Mouse (Mus musculus): ENCODE results near the gene Hlcs.
"Not testable (repeated sequence)": the region's sequence is repeated elsewhere in the genome, so short reads cannot be mapped to it uniquely, and the experiment has no call there.

The Hlcs gene

GRCm38 (mm10) chr16:94313229-94314030 is at the start of gene Hlcs:
TSS of gene Hlcs (minus strand) at chr16:94313571.
- DNase-seq (ENCODE audit: low spot score), result peak; percentile 97

DNA sequence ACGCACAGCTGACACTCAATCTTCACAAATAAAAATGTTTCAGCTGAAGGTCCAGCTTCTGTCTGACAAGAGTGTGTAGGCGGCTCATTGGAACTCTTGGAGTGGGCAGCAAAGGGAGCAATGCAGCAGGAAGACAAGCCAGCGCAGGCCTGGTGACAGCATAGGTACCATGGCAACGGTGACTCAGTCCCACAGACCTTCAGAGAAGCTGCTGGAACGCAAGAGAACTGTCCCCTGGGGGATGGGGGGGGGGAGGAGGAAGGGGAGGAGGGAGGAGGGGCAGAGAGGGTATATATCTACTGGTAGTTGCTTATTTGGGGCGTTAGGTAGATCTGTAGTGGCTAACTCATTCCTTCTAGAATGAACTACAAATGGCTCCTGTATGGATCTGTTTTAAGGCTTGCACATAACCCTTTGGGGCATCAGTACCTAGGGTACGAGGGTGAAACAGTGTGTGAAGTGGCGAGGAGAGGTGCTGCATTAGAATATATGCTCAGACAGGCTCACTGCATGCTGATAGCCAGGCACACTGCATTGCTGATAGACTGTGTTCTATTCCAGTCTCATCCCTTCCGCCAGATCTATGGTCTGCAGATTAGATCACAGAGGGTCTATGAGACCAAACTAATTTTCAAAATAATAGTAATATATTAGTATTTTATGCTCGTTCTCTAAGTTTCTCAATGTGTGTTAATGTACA is 49.0 kb upstream of the Hlcs start:
- no peak for DNase-seq (ENCODE audit: low spot score)

DNA sequence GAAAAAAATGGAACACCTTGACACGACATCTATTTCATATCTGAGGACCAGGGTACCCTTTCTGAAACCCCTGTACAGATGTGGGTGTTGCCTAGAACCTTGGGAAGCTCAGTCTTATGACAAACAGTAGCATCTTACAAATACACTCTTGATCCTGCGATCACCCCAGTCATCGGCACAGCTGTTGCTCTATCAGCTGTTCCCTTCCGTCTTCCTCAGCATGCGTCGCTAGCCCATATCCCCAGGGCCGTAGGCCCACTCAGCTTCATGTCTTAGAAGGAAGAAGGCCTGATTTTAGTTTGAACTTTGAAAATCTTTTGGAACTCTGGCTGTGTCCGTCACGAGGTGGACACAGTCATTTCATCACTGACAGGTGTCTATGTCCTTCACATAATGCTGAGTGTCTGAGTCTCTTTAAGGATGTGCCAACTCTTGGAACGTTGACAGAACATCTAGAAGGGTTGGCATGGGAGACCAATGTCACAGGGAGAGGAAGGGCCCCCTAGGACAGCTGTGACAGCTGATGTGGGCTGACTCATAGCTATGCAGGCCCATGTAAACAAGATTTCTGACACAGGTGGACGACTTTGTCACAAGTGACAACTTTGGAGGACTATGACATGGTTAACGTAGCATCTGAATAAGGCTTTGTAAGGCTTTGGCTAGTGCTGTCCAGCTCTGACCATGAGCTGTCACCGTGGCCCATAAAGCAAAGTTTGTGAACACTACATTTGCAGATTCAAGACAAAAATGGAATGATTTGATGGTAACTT is 47.4 kb upstream of the Hlcs start:
- no peak for DNase-seq (ENCODE audit: low spot score)

GRCm38 (mm10) chr16:94358091-94358490 is 44.7 kb upstream of the Hlcs start:
- no peak for DNase-seq (ENCODE audit: low spot score)

- DNase-seq (ENCODE audit: low spot score), result no peak
These were observed 43.6 kb upstream of the Hlcs start for GRCm38 (mm10) chr16:94356776-94357494.

GRCm38 (mm10) chr16:94356046-94356445 is 42.7 kb upstream of the Hlcs start:
- DNase-seq (ENCODE audit: low spot score), result no peak

DNA sequence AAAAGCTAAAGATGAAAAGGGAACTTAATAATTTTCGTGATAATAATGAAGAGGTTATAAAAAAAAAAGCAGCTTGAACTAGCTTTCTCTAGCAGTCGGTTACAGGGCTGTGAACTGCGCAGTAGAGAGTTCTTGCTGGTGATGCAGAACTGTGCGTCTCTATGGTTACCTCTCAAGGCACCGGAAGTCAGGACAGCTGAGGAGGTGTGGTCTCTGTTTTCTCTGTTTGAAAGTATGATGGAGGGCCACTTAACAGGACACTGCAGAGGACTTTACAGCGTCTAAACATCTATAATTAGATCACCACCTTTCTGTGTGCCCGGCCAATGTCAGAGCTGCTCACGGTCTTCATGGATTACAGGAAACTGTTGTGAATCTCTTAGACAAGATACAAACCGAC is 41.1 kb upstream of the Hlcs start:
- DNase-seq (ENCODE audit: low spot score), result no peak

- no peak for DNase-seq (ENCODE audit: low spot score)
These were observed 36.9 kb upstream of the Hlcs start for GRCm38 (mm10) chr16:94350287-94350677.

GRCm38 (mm10) chr16:94349588-94350286 is 36.4 kb upstream of the Hlcs start:
- no peak for DNase-seq (ENCODE audit: low spot score)

DNA sequence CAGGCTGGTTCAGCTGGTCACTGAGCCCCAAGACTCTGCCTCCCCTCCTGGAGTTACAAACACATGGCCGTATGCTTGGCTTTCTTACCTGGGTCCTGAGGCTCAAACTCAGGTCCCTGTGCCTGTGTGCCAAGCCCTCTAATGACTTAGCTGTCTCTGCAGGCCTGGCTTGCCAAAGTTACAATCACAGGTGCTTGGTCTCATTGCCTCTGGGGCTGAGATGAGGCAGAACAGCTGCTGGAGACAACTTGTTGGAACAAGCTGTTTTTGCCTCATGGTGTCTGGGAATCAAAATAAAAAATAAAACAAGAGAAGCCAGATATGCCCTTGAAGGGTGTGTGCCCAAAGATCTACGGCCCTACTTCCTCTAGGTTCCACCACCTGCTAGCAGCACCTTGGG is 35.4 kb upstream of the Hlcs start:
- DNase-seq (ENCODE audit: low spot score), result no peak

- no peak for DNase-seq (ENCODE audit: low spot score)
These were observed 33.8 kb upstream of the Hlcs start for GRCm38 (mm10) chr16:94347080-94347731.

DNA sequence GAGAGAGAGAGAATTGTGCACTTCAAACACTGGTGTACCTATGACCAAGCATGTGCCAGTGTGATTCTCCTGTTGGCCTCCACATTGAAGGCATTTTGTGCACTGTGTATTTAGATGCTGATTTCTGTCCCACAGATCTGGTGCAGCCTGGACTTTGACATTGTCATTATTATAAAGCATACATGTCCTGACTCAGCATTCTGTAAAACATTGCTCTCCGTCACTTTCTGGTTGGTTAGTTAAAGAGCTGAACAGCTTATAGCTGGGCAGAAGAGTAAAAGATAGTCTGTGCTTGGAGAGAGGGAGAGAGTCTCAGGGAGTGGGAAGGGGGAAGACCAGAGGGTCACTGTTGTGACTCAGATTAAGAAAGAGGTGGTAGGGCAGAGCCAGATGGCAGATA is 32.4 kb upstream of the Hlcs start:
- no peak for DNase-seq (ENCODE audit: low spot score)

DNA sequence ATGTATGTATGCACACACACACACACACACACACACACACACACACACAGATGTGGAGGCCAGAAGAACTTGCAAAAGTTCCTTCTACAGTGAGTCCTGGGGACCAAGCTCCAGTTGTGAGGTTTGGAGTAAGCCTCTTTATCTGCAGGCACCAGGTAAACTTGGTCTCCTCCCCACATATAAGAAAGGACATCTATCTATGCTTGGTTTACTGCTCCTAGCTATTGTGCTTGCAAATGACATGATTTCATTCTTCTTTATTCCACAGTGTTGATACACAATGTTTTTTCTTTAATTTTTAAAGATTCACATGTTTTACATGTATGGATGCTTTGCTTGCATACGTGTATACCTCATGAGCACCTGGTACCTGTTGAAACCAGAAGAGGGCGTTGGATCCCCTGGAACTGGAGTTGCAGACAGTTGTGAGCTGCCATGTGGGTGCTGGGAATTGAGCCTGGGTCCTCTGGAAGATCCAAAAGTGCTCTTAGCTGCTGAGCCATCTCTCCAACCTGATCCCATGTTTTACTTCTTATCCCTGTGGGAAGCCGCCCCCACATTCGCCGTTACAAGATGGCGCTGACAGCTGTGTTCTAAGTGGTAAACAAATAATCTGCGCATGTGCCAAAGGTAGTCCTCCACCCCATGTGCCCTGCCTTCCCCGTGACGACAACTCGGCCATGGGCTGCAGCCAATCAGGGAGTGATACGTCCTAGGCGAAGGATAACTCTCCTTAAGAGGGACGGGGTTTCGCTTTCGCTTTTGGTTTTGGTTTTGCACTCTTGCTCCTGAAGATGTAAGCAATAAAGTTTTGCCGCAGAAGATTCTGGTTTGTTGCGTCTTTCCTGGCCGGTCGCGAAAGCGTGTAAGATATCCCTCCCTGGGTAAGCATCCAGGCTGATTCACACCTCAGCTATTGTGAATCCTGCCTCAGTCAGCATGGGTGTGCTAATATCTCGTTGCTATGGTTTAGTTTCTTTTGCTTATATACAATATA is 26.1 kb upstream of the Hlcs start:
- not testable (repeated sequence) for DNase-seq (ENCODE audit: low spot score)

GRCm38 (mm10) chr16:94335656-94336055 is 22.3 kb upstream of the Hlcs start:
- DNase-seq (ENCODE audit: low spot score), result no peak

DNA sequence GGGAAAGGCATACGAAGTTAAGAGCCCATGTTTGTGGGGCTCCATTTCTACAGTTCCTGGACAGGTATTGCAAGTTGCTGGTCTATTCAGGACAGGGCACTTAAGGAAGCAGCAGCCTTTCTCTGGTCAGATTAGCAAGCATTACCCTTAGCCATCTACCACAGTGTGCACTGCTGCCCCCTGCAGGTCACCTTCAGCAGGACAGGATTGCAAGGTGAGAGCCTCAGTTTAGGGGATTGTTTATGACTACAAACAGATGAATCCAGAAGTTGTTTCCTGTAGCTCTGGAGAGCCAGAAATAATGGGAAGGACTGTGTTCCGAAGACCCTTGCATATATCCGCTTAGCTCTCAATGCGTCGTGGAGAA is 18.5 kb upstream of the Hlcs start:
- peak; percentile 31 for DNase-seq (ENCODE audit: low spot score)

- no peak for DNase-seq (ENCODE audit: low spot score)
These were observed 18.0 kb upstream of the Hlcs start for GRCm38 (mm10) chr16:94331233-94331885.

DNA sequence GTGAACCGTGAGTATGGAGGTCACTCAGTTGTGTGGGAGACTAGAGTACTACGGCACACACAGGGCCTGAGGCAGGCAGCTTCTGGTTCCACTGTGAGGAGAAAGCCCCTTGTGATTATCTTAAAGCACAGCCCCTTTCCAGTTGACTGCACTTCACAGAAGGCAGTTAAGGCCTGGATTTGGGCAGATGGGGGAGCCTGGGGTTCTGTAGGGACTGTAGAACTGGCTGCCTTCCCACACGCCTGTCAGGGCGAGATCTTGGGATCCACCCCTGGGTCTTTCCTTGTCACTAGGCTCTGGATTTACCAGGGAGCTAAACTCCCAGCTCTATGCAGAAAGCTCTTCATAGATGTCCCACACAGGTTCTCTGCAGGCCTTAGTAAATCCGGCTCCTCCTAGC is 17.1 kb upstream of the Hlcs start:
- no peak for DNase-seq (ENCODE audit: low spot score)

GRCm38 (mm10) chr16:94328881-94329867 is 15.8 kb upstream of the Hlcs start:
- DNase-seq (ENCODE audit: low spot score), result no peak
